Mouse (Mus musculus): ENCODE measurements around the gene Plxna4. TPM values are rescaled to one million over a fixed set of nuclear protein-coding genes. Genes with fewer than 3 reads are reported as not detected.

Plxna4 gene
- polyA plus RNA-seq (2012; ENCODE audit: low replicate concordance): 0.08 TPM in 1 of 2 replicates, not detected in the other

DNA sequence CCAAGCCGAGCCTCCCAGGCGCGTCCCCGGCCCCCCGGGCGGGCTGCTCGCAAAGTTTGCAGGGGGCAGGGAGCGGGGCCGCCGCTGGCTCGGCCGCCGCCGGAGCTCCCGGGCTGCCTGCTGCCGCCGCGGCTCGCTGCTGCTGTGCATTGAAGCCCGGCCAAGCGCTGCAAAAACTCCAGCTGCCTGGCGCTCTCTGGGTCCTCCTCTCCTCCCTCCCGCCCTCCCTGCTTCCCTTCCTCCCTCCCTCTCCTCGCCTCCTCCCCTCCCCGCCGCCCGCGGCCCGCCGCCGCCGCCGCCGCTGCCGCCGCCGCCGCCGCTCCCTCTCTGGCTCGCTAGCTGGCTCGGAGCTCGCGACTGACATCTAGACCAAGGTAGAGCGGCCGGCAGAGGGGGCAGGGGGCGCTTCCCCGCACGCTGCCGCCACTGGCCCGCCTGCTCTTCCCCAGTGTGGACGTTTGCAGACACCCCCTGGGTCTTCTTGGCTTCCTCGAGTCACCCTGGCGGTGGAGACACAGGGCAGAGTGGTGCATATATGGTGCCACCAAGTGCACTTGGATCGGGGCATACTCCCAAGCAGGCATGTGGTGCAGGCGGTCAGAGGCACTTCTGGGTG lies at the start of gene Plxna4:
Gene Plxna4, minus strand, starts transcription at position 137 of the 616 bp plus-strand sequence.

Measured in leukemia stem cell, adult 10-12 weeks (primary cell).